Mouse (Mus musculus) fat pad, adult 2 months (tissue): ENCODE results near the gene Gabrb1.

Experiments
- DNase-seq: peaks from one replicate; pipeline ENCODE4 v3.0.0-alpha.2; 2011; ENCODE audit warnings: low read depth, low spot score; ENCODE audit errors: extremely low read depth

The Gabrb1 gene

GRCm38 (mm10) chr5:71828996-71829395 is 171.1 kb downstream of the Gabrb1 start:
- no peak for DNase-seq

- DNase-seq = no peak
Measured at GRCm38 (mm10) chr5:71830342-71830741, 172.4 kb downstream of the Gabrb1 start.

- DNase-seq = no peak
Measured at GRCm38 (mm10) chr5:71842241-71842640, 184.3 kb downstream of the Gabrb1 start.

- DNase-seq = no peak
Measured at GRCm38 (mm10) chr5:71898214-71898613, 240.3 kb downstream of the Gabrb1 start.

GRCm38 (mm10) chr5:71903399-71903798 is 245.5 kb downstream of the Gabrb1 start:
- DNase-seq = no peak

GRCm38 (mm10) chr5:71914028-71914427 is 256.1 kb downstream of the Gabrb1 start:
- DNase-seq = no peak

GRCm38 (mm10) chr5:71915711-71916110 is 257.8 kb downstream of the Gabrb1 start:
- no peak for DNase-seq

GRCm38 (mm10) chr5:71917206-71917605 is 259.3 kb downstream of the Gabrb1 start:
- DNase-seq = no peak

GRCm38 (mm10) chr5:71923636-71924035 is 265.7 kb downstream of the Gabrb1 start:
- no peak for DNase-seq

GRCm38 (mm10) chr5:71926336-71926735 is 268.4 kb downstream of the Gabrb1 start:
- no peak for DNase-seq

GRCm38 (mm10) chr5:71930036-71930435 is 272.1 kb downstream of the Gabrb1 start:
- DNase-seq = no peak

GRCm38 (mm10) chr5:71951398-71951797 is 293.5 kb downstream of the Gabrb1 start:
- no peak for DNase-seq

GRCm38 (mm10) chr5:71955070-71955685 is 297.3 kb downstream of the Gabrb1 start:
- DNase-seq = no peak

- no peak for DNase-seq
Measured at GRCm38 (mm10) chr5:71964876-71965432, 307.0 kb downstream of the Gabrb1 start.

- no peak for DNase-seq
Measured at GRCm38 (mm10) chr5:71965529-71965928, 307.6 kb downstream of the Gabrb1 start.

- no peak for DNase-seq
Measured at GRCm38 (mm10) chr5:71970140-71970800, 312.4 kb downstream of the Gabrb1 start.

- no peak for DNase-seq
Measured at GRCm38 (mm10) chr5:71972831-71973230, 314.9 kb downstream of the Gabrb1 start.

- DNase-seq = no peak
Measured at GRCm38 (mm10) chr5:71976133-71976532, 318.2 kb downstream of the Gabrb1 start.

- no peak for DNase-seq
Measured at GRCm38 (mm10) chr5:71976571-71977061, 318.7 kb downstream of the Gabrb1 start.

GRCm38 (mm10) chr5:71986561-71986960 is 328.6 kb downstream of the Gabrb1 start:
- DNase-seq = no peak

- no peak for DNase-seq
Measured at GRCm38 (mm10) chr5:71986983-71987398, 329.1 kb downstream of the Gabrb1 start.

GRCm38 (mm10) chr5:71999466-71999865 is 341.6 kb downstream of the Gabrb1 start:
- DNase-seq = no peak
